Mouse (Mus musculus) ovary, adult 18-20 months (tissue): ENCODE data around the gene Ppef2.
A peak's percentile ranks its signal among the peaks of the same experiment; 100 is the strongest.

ENCODE experiments used
- DNase-seq: peaks from one replicate; pipeline ENCODE4 v3.0.0; 2022; ENCODE audit warnings: low spot score, mixed read lengths

Gene Ppef2

GRCm38 (mm10) chr5:92256218-92256617 lies at the start of gene Ppef2:
TSS of gene Ppef2 (minus strand) at chr5:92256278.
- DNase-seq: no peak

DNA sequence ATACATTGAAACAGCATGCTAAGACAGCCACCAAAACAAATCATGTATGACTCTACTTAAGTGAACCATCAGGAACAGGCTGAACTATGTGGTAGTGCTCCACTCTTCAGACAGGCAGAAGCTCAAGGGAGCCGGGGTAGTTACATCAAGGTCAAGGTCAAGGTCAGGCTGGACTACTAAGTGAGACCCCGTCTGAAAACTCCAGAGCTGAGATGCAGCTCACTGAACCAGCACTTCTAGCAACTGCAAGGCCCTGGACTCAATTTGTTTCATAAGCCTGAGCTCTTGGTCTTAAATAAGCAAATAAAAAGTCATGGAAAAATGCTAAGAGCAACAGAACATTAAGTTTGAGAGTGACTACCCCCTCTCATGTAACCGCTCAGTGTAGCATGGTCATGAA lies 48.2 kb upstream of the Ppef2 start:
- DNase-seq: no peak

- no peak for DNase-seq
These were observed 46.2 kb upstream of the Ppef2 start for GRCm38 (mm10) chr5:92302149-92302840.

DNA sequence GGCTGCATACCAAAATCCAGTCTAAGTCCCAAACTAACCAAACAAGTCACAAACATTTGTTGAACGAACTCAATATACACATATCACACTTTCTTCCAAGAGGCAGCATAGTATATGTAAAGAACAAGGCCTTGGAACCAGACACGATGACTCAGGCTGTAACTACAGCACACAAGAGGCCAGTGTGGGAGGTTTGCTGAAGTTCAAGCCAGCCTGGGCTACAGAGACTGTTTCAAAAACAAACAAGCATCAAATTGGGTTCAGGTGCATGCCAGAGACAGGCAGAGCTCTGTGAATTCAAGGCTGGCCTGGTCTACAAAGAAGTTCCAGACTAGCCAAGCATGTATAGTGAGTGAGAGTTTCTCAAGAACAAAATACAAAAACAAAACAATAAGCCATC lies 38.4 kb upstream of the Ppef2 start:
- no peak for DNase-seq

- DNase-seq: no peak
These were observed 35.8 kb upstream of the Ppef2 start for GRCm38 (mm10) chr5:92291652-92292414.

- DNase-seq: no peak
These were observed 31.8 kb upstream of the Ppef2 start for GRCm38 (mm10) chr5:92287840-92288239.

DNA sequence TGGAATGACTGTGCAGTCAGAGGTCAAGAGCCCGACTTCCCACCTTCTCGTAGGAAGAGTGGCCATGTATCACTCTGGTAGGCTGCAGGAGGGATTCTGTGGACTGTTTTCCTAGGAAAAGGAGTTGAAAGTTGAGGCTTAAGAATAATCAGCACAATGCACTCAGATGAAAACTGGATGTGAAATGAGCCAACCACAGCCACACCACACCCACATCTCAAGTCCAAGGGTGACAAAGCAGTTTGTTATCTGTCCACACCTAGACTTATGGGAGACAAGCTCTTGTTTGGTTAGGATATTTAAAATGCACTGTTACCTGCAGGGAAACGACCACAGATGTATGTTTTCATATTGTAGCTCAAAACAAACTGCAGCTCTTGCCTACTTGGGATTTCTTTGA lies 27.0 kb upstream of the Ppef2 start:
- DNase-seq: no peak

DNA sequence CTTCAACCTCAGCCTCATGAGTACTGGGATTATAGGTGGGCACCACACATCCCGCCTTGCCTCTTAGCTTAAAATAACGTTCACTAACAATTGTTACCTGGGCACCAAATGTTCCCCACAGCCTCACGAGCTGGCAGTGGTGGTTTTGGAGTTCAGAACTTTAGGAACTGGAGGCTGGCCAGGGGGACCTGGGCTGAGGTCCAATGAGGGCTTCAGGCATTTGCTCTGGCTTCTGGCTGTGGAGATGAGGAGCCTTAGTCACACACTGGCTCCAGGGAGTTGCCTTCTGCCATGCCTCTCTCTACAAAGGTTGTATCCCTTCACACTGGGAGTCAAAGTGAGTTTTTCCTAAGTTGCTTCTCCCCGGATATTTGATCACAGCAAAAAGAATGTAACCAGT lies 26.5 kb upstream of the Ppef2 start:
- no peak for DNase-seq

DNA sequence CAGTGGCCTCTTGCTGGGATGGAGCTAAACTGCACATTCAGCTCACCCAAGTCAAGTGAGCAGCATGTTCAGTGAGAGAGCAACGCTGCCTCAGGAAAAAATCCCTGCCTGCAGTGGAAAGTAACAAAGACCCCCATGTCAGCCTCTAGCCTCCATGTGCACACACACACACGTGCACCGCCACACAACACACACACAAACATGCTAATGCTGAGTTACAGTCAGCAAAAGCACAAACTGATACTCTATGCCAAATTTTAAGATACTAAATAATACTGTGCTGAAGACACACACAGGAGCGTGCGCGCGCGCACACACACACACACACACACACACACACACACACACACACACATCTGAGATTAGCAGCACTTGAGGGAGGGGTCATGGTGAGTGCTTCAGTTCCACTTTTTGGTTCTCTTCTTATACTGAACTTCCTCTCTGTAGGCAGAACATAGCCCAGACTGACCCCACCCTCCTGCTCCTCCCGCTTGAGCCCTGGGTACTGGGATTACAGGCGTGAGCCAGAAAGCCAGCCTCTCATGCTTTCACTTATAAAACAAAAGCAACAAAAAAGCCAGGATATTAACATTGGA lies 23.0 kb upstream of the Ppef2 start:
- DNase-seq: no peak

DNA sequence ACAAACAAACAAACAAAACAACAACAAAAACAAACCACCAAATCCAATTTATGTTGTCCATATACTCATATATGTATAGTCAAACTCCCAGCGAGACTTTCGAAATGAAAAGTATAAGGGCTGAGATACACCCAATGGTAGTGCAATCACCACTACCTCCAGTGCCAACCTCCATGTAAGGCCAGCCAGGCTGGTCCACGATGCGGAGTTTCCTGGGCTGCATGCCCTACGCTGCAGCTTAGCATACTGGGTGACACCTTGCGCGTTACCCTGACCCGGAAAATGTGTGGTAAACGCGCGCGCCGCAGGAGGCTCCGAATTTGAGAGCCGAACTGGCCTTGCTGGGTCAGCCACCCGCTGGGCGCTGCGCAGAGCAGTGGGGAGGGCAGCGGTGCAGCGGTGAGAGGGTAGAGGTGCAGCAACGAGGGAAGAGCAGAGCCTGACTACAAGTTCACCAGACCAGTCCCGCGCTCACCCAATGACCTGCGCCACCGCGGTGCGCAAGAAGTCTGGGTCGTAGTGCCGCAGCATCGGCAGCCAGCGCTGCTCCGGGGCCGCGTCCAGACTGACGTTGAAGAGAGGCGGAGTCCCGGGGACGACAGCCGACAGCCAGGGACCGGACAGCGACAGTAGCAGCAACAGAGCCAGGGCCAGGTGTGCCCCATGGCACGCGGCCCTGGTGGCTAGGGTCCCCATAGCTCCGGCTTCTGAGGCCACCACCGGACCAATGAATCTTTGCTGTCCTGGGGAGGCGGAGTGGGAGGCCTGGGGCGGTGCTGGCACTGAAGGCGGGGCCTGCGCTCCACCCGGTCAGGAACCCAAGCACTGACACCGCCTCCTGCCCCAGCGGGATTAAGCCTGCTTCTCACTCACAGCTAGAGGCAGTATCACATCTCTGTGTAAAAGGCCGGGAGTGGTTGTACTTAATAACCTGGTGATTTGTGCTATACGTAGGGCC lies 21.6 kb upstream of the Ppef2 start, which contains the start of gene Naaa:
Naaa (minus strand) TSS at position 734 of the 958 bp plus-strand sequence.
- peak; percentile 82 for DNase-seq

DNA sequence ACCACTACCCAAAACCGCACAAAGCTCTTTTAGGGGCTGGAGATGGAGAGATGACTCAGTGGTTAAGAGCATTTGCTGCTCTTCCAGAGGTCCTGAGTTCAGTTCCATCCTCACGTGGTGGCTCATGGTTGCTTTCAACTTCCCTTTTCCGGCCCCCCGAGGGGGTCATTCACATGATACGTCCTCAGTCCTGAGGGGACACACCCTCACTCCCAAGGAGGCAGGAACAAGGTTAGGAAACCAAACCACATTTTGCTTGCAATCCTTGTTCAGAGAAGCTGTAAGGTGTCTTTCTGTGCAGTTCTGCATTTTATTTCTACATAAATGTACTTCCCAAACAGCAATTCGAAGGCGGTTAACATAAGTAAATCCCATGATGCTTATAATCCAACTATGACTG lies 14.4 kb upstream of the Ppef2 start:
- no peak for DNase-seq

DNA sequence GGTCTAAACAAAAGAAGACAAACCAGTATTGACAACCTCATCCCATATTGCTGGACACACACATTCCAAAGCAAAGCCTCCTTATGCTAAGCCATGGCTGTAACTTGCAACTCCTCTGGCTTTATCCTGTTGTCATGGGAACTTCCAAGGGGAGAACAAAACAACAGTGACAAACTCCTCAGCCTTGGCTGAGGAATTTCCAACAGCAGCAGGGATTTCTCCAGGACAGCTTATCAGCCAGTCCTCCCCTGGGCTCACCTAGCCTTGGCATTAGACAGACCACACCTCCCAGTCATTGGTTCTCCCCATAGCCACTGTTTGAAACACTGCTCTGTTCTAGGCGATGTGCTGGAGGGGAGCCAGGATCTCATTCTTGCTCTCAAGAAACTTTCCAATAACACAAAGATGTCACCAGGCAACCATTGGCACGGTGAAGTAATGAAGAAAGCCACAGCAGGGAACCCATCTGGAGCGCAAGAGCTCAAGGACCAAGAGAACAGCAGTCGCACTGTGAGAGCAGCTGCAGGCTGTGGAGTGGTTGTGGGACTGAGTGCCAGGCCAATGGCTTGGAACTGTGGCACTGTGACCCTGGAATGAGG lies 7.8 kb upstream of the Ppef2 start:
- DNase-seq: peak; percentile 78

DNA sequence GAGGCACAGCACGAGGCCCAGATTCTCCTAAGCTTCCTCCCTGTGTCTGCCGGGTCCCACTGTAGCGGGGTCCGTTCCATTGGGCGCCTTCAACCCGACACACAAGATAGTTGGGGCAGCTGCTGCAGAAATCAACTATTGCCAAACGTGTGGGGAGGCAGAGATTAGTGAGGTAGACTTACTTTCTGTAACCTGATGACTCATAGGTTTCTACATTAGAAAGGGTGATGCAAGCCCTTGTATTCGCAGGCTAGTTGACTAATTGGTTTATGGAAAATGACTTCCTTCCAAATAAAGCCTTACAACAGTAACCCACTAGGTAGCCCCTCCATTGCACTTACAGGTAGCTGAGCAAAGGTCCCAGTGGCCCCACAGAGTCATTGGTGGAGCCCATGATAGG lies 6.6 kb upstream of the Ppef2 start:
- no peak for DNase-seq

- DNase-seq: no peak
These were observed 1.6 kb downstream of the Ppef2 start for GRCm38 (mm10) chr5:92254476-92254875.

DNA sequence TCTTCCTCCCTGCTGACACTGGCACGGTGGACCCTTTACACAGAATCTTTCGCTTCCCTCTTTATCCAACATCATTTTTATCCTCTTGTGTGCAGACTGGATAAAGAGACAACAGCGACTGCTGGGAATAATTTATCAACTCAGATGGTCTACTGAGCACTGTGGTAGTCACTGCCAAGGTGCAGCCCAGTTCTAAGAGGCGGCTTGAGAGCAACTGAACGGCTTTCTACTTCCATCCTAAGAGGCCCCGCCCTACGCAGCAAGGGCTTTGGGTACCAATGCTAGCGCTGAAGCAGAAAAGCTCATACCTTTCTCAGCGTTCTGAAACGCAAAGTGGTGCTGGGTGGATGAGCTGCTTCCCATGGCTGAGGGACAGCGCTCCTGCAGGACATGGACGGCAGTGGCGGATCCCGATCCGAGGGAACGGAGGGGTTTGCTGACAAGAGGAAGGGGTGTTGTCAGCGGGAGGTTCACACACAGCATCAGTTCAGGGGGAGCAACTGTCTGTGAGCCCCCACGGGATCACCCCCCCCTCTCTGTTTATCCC lies 3.2 kb downstream of the Ppef2 start:
- DNase-seq: no peak

GRCm38 (mm10) chr5:92252031-92252430 lies 4.0 kb downstream of the Ppef2 start:
- no peak for DNase-seq

GRCm38 (mm10) chr5:92248614-92249013 lies 7.5 kb downstream of the Ppef2 start:
- no peak for DNase-seq

GRCm38 (mm10) chr5:92245483-92245882 lies 10.6 kb downstream of the Ppef2 start:
- DNase-seq: no peak

- no peak for DNase-seq
These were observed 11.2 kb downstream of the Ppef2 start for GRCm38 (mm10) chr5:92244900-92245299.

DNA sequence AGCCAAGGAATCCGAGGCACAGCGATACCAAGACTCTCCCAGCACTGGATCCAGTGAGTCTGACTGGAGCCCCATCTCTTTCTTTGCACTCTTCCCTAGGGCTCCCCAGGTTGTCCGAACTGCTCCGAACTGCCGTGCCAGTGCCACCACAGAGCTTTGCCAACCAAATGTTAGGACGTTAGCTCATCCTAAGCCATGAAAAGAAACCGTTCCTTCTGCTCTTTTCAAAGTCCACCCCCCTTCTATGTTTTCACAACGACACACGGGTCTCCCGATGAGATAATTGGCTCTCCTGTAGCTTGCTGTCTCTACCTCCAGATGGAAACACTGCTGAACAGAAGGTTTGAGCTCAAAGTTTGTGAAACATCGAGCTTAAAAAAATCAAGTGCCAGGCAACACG lies 15.3 kb downstream of the Ppef2 start:
- DNase-seq: no peak
